Mouse (Mus musculus) lung, adult 2 months (tissue): ENCODE data around the gene Zfp422. TPM values are rescaled to one million over a fixed set of nuclear protein-coding genes. Genes with fewer than 3 reads are reported as not detected.

Source experiments
- DNase-seq: peaks from one replicate; pipeline ENCODE4 v3.0.0; 2022
- H3K4me1 ChIP-seq: fragments of 200-500 bp; 2 replicates; pipeline ENCODE4 v1.6.1; 2011; ENCODE audit warnings: low read length; ENCODE audit not compliant: control insufficient read depth, insufficient read depth
- H3K4me3 ChIP-seq: fragments of 200-500 bp; replicated peaks from 2 replicates; pipeline ENCODE3; 2011; ENCODE audit warnings: low read depth, mild to moderate bottlenecking, control low read depth, low read length; ENCODE audit errors: extremely low read depth
- CTCF ChIP-seq: fragments of 200-500 bp; IDR thresholded peaks from 2 replicates; pipeline ENCODE4 v1.5.1; 2011; ENCODE audit warnings: mild to moderate bottlenecking, low read length, control low read depth; ENCODE audit not compliant: insufficient read depth
- POLR2A ChIP-seq: fragments of 200-500 bp; IDR thresholded peaks from 2 replicates; pipeline ENCODE4 v1.6.1; 2011; ENCODE audit warnings: low read depth, mild to moderate bottlenecking, control low read depth, low read length, borderline replicate concordance; ENCODE audit errors: extremely low read depth
- WGBS: fragments of 180-500 bp; shearing (Covaris S2); methylation state at CpG from one replicate; pipeline ENCODE4 v1.1.7; 2018; 5-methylcytosine and 5-hydroxymethylcytosine counted together
- polyA plus RNA-seq: library from polyadenylated mRNA; depleted of rRNA; stranded (reverse); fragments of >200 nt; gene quantifications from 2 replicates; pipeline ENCODE4 v1.2.3, GENCODE M21; 2012; rRNA removed

Zfp422 gene
- 8.4 and 16.2 TPM in 2 replicates for polyA plus RNA-seq

DNA sequence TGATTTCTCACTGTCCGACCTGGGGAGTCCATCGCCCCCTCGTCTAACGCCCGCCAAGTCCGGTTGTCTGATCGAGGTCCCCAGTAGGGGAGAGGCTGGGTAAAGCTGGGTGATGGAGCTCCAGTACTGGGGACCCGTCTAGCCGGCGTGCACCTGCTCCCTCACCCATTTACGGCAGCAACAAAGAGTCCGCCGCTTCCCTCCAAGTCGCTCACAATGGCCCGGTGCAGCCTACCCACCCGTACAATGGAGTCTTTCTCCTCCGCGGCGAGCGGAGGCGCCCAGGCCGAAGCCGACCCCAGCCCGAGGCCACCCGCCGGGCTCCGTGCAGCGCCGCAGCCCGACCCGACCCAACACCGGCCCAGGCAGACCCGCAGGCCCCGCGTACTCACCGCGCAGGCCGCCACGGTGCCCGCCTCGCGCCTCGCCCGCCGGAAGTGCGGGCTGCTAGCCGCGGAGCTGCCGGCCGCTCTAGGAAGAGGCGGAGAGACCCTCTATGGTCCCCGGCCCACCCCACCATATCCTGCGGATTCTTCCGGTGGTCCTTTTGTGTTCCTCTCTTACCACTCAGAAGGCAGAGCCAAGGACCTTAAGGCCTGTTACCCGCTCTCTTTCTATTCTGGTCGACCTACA is at the start of gene Zfp422:
Gene Zfp422, minus strand, starts transcription at position 461 of the 633 bp plus-strand sequence.
- TF ChIP-seq POLR2A (peak; percentile 44; the same call in 1 of the 2 replicates), CTCF (no peak)
- Histone ChIP-seq H3K4me3 (peak within 1 kb of the TSS; percentile 69), H3K4me1 (no peaks in the 10 kb centered on the region)
- peak; percentile 67 for DNase-seq
- under 1% methylated on average over 56 of the region's 56 CpGs for WGBS

GRCm38 (mm10) chr6:116677321-116677720 is 48.5 kb upstream of the Zfp422 start:
- DNase-seq, result no peak
- TF ChIP-seq CTCF (no peak), POLR2A (no peak)
- no peak overlapping the region for H3K4me3 ChIP-seq
- WGBS, result 66% methylated on average over 6 of the region's 6 CpGs
- peaks cover 14% of the 10 kb centered on the region for H3K4me1 ChIP-seq

GRCm38 (mm10) chr6:116676355-116676913 is 47.6 kb upstream of the Zfp422 start:
- WGBS, result 48% methylated on average over 10 of the region's 10 CpGs
- no peak for DNase-seq
- TF ChIP-seq CTCF, result no peak
- TF ChIP-seq POLR2A, result no peak
- Histone ChIP-seq H3K4me1 (peaks cover 8% of the 10 kb centered on the region; the same call in 1 of the 2 replicates), H3K4me3 (no peak overlapping the region)

DNA sequence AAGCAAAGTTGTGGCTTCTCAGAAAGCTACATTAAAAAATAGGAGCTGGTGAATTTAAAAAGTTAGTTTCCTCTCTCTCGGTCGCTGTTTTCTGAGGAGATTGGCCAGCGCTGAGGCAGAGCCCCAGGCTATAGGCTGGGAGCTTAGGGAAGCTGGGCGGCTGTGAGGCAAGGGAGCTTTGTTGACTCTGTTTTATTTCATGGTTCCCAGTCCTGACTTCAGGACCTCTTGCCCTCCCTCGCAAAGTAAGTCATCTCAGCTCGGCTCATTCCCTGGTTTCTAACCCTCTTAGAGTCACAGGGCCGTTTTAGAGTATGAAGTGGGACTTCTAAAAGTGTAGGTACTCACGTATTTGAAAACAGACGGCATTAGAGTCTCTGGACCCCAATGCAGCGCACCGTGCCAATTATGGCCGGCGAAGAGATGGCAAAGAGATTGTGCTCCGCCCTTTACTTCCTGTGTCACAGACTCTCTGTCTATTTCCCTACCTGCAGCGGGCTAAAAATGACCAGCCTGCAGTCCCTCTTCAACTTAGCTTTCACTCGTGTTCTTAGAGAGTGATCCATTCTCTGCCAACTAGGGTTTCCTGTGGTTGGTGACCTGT is 45.6 kb upstream of the Zfp422 start:
- TF ChIP-seq CTCF (no peak), POLR2A (no peak)
- H3K4me3 ChIP-seq, result peak overlapping the region; percentile 69
- 20% methylated on average over 16 of the region's 16 CpGs for WGBS
- H3K4me1 ChIP-seq, result peaks cover 8% of the 10 kb centered on the region; the same call in 1 of the 2 replicates
- DNase-seq, result no peak

- Histone ChIP-seq H3K4me1 (peaks cover 8% of the 10 kb centered on the region; the same call in 1 of the 2 replicates), H3K4me3 (peak within 1 kb of the TSS; percentile 69)
- TF ChIP-seq CTCF (no peak), POLR2A (peak; percentile 42; the same call in 1 of the 2 replicates)
- 2% methylated on average over 44 of the region's 44 CpGs for WGBS
- DNase-seq, result peak; percentile 81
Measured at GRCm38 (mm10) chr6:116673471-116674282, 44.9 kb upstream of the Zfp422 start, which contains the start of gene Rassf4. Gene Rassf4 (minus strand): TSS chr6:116673952.

- H3K4me1 ChIP-seq, result peaks cover 8% of the 10 kb centered on the region; the same call in 1 of the 2 replicates
- peak overlapping the region; percentile 11 for H3K4me3 ChIP-seq
- WGBS, result 66% methylated on average over 5 of the region's 5 CpGs
- TF ChIP-seq CTCF (no peak), POLR2A (no peak)
- no peak for DNase-seq
Measured at GRCm38 (mm10) chr6:116672349-116672748, 43.5 kb upstream of the Zfp422 start.

- peaks cover 8% of the 10 kb centered on the region; the same call in 1 of the 2 replicates for H3K4me1 ChIP-seq
- 91% methylated on average over 4 of the region's 4 CpGs for WGBS
- H3K4me3 ChIP-seq, result no peak overlapping the region
- TF ChIP-seq POLR2A, result no peak
- no peak for TF ChIP-seq CTCF
- no peak for DNase-seq
Measured at GRCm38 (mm10) chr6:116671768-116672167, 43.0 kb upstream of the Zfp422 start.

GRCm38 (mm10) chr6:116671031-116671430 is 42.2 kb upstream of the Zfp422 start:
- Histone ChIP-seq H3K4me3 (no peak overlapping the region), H3K4me1 (peaks cover 8% of the 10 kb centered on the region; the same call in 1 of the 2 replicates)
- no peak for DNase-seq
- no peak for TF ChIP-seq POLR2A
- no peak for TF ChIP-seq CTCF
- WGBS, result 59% methylated on average over 5 of the region's 5 CpGs

- no peak for TF ChIP-seq POLR2A
- TF ChIP-seq CTCF, result no peak
- Histone ChIP-seq H3K4me3 (no peak overlapping the region), H3K4me1 (peaks cover 8% of the 10 kb centered on the region; the same call in 1 of the 2 replicates)
- 69% methylated on average over 6 of the region's 6 CpGs for WGBS
- DNase-seq, result no peak
Measured at GRCm38 (mm10) chr6:116670144-116670543, 41.3 kb upstream of the Zfp422 start.
